Comparison of ENCODE assay signal across 15 mouse cellular contexts in the genomic region with DNA sequence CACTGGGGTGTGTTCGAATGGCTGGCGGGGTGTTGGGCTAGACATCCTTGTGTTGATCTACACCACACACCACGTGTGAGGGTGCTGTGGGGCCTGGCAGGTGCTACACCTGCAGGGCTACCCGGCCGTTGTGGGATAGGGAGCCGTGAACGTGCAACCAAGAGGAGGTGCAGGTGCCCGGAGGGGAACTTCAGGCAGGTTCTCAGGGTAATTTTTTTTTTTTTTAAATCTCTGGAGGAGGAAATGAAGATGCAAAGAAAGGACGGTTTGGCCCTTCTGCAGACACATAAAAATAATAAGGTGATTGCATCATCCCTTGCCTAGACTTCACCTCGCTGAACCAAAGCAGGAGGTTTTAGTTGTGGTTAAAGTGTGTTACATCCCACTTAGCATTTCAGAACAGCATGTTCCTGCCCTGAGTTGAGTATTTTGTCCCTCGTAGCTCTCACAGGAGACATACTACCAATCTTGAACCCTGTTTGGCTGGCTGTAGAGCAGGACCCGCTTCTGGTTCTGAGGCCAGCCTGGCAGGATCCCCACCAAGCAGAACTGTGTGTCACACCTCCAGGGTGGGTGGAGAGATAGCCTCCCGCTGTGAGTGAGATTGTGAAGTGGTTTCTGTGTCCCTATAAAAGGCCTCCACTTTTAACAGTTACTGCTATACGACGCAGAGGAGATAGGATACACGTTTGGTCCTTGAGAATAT. TPM values are rescaled to one million over a fixed set of nuclear protein-coding genes. Genes with fewer than 3 reads are reported as not detected.
DNase-seq lines count a peak whose midpoint lies in the region; ATAC-seq lines count a peak whose summit lies in the region.
"Had no signal": no experiment of that assay in that cellular context is flagged by ENCODE, and none has a peak within 500 bp of the region (broad histone marks: within the 10 kb centered on the region; RNA-seq: fewer than 3 reads in every experiment).

No protein-coding gene starts in this region.

- peaks cover 43% of the 10 kb centered on the region for H3K36me3 ChIP-seq in heart, embryonic 14.5 days (ENCODE audit: control insufficient read depth, insufficient read depth, low read length)
- H3K36me3 ChIP-seq in limb, embryonic 10.5 days = peaks cover 99% of the 10 kb centered on the region
- peaks cover 12% of the 10 kb centered on the region for H3K36me3 ChIP-seq in midbrain, embryonic 13.5 days

- peak; percentile 37 for ATAC-seq in heart, embryonic 14.5 days (ENCODE audit: insufficient number of reproducible peaks, insufficient read depth, low FRiP score, low read depth)
- peak; percentile 65 for ATAC-seq in granulocyte monocyte progenitor cell, adult 5-6 weeks (replicated peaks; ENCODE audit: poor library complexity, severe bottlenecking)
- no peak for ATAC-seq in midbrain, embryonic 13.5 days

- H3K4me1 ChIP-seq in heart, embryonic 14.5 days (ENCODE audit: control insufficient read depth in 2 of 2, insufficient read depth in 2 of 2, low read length in 2 of 2) = peaks cover 42 to 51% of the 10 kb centered on the region in 2 experiments
- peaks cover 19% of the 10 kb centered on the region; the same call in 1 of the 2 replicates for H3K4me1 ChIP-seq in limb, embryonic 10.5 days
- H3K4me1 ChIP-seq in midbrain, embryonic 13.5 days (replicated peaks) = peaks cover 31% of the 10 kb centered on the region

- intact Hi-C loops in heart, postnatal 36 days (cut with DNase I) = no loop called here

- peak overlapping the region; percentile 31 for H3K4me2 ChIP-seq in heart, embryonic 14.5 days (ENCODE audit: low read length)
- H3K4me2 ChIP-seq in midbrain, embryonic 13.5 days (replicated peaks) = no peak overlapping the region
- H3K4me2 ChIP-seq: neural tube, embryonic 12.5 days had no signal

- peak overlapping the region; percentile 11 to 33; a peak in 2 of 4 replicates for H3K27ac ChIP-seq in heart, embryonic 14.5 days (replicated peaks in 1 of 2; ENCODE audit: control insufficient read depth in 1 of 2, insufficient read depth in 1 of 2, low read depth in 2 of 2, low read length in 2 of 2)
- H3K27ac ChIP-seq in limb, embryonic 10.5 days = no peak overlapping the region
- H3K27ac ChIP-seq in midbrain, embryonic 13.5 days = no peak overlapping the region
- H3K27ac ChIP-seq: left cerebral cortex, adult 2 months; neural tube, embryonic 12.5 days had no signal

- no peak for DNase-seq in heart, postnatal 36 days
- DNase-seq in CD4-positive helper T cell, adult 2 months (ENCODE audit: low read depth, low spot score) = peak; percentile 63
- peak; percentile 72 to 74 for DNase-seq in spleen, postnatal 36 days (ENCODE audit: low spot score in 2 of 2)
- DNase-seq in limb, embryonic 10.5 days (ENCODE audit: low spot score) = no peak
- DNase-seq in right cerebral cortex, adult 2 months (ENCODE audit: low spot score in 2 of 2) = no peak
- DNase-seq: adrenal gland, postnatal 36 days; cerebellum, postnatal 25 days; gastrocnemius, postnatal 36 days; lung, postnatal 10 days had no signal

- no peaks in the 10 kb centered on the region for H3K9me3 ChIP-seq in heart, embryonic 14.5 days (ENCODE audit: control insufficient read depth, low read length)
- no peaks in the 10 kb centered on the region for H3K9me3 ChIP-seq in limb, embryonic 10.5 days (replicated peaks)
- no peaks in the 10 kb centered on the region for H3K9me3 ChIP-seq in midbrain, embryonic 13.5 days
- H3K9me3 ChIP-seq: G1E; neural tube, embryonic 12.5 days had no signal

- 59% methylated on average over 16 of the region's 16 CpGs for WGBS in heart, embryonic 14.5 days
- WGBS in limb, embryonic 10.5 days = 88% methylated on average over 16 of the region's 16 CpGs
- WGBS in midbrain, embryonic 13.5 days = 85% methylated on average over 16 of the region's 16 CpGs

- H3K27me3 ChIP-seq in heart, embryonic 14.5 days (ENCODE audit: control insufficient read depth, insufficient read depth, low read length) = no peaks in the 10 kb centered on the region
- no peaks in the 10 kb centered on the region for H3K27me3 ChIP-seq in limb, embryonic 10.5 days (ENCODE audit: low read depth, poor library complexity, severe bottlenecking)
- H3K27me3 ChIP-seq in midbrain, embryonic 13.5 days = no peaks in the 10 kb centered on the region
- H3K27me3 ChIP-seq: neural tube, embryonic 12.5 days had no signal

- H3K9ac ChIP-seq in heart, embryonic 14.5 days (ENCODE audit: low read length) = peak overlapping the region; percentile 35
- no peak overlapping the region for H3K9ac ChIP-seq in midbrain, embryonic 13.5 days (replicated peaks)
- H3K9ac ChIP-seq: neural tube, embryonic 12.5 days had no signal

- H3K4me3 ChIP-seq in heart, embryonic 14.5 days (ENCODE audit: control insufficient read depth in 1 of 2, insufficient read depth in 1 of 2, low read depth in 1 of 2, low read length in 2 of 2) = no peak overlapping the region
- no peak overlapping the region for H3K4me3 ChIP-seq in limb, embryonic 10.5 days
- H3K4me3 ChIP-seq in midbrain, embryonic 13.5 days (replicated peaks) = no peak overlapping the region
- H3K4me3 ChIP-seq: left cerebral cortex, adult 2 months; neural tube, embryonic 12.5 days had no signal

RNA-seq across cellular contexts. Expression of gene Bcl2l11, which starts 27.2 kb away (rescaled TPM):
- polyA plus RNA-seq in heart, embryonic 14.5 days (2014; fragmentation: Nextera tagmentation; extraction: Ambion mirVana) = 19.7 and 21.0 TPM in 2 replicates
- 10 to 100 TPM; 17.7 to 21.9 TPM for total RNA-seq in heart, postnatal 36 days (2021)
- total RNA-seq in granulocyte monocyte progenitor cell, adult 5-6 weeks (2014; fragmentation: Nextera tagmentation) = 13.1 and 14.4 TPM in 2 replicates
- total RNA-seq in granulocyte monocyte progenitor cell, adult 5-6 weeks (2017) = 12.1 and 13.4 TPM in 2 replicates
- 28.4 and 35.9 TPM in 2 replicates for polyA plus RNA-seq in limb, embryonic 10.5 days (2016; fragmentation: Nextera tagmentation; extraction: Ambion mirVana)
- polyA plus RNA-seq in midbrain, embryonic 13.5 days (2015; fragmentation: Nextera tagmentation; extraction: Ambion mirVana) = 10.6 and 13.3 TPM in 2 replicates

Comparison
In these comparisons a context has a peak if more than half of its experiments do, and no peak if none do; other contexts are left out.
1. H3K27ac ChIP-seq: peak in heart, embryonic 14.5 days (2 of 2); none in limb, embryonic 10.5 days (single experiment) and midbrain, embryonic 13.5 days (single experiment).
2. DNase-seq: peak in CD4-positive helper T cell, adult 2 months (single experiment) and spleen, postnatal 36 days (2 of 2); none in heart, postnatal 36 days (0 of 2), limb, embryonic 10.5 days (single experiment) and right cerebral cortex, adult 2 months (0 of 2).